Mouse (Mus musculus): ENCODE measurements around the gene Ing2.

Gene Ing2

DNA sequence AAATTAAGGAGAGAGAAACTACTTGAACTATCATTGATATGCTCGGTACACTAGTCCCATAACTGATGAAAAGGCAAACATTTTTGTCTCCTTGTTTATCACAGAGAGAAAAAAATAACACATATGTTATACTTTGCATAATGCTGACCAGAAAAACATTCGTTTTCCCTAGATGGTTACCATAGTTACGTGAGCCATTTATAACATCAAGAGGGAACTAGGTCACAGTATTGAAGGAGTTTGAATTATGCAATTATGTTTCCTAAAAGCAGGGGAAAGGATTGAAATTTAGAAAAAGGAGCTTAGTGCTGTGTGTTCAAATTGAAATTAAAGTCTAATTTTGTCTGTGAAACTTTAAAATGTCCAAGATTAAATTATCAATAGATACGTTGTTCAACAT, 5.0 kb upstream of the Ing2 start:
- in situ Hi-C loops (cut with MboI, MseI): loop anchor here (5.0 to 25.0 kb wide), 5 partner anchors 138 to 1693 kb away; partner anchors contain the start of genes 1700029J07Rik (in 1 of the 2), Casp3 (in 1 of the 2), Lrp2bp (in 1 of the 2) and Primpol (in 1 of the 2)

DNA sequence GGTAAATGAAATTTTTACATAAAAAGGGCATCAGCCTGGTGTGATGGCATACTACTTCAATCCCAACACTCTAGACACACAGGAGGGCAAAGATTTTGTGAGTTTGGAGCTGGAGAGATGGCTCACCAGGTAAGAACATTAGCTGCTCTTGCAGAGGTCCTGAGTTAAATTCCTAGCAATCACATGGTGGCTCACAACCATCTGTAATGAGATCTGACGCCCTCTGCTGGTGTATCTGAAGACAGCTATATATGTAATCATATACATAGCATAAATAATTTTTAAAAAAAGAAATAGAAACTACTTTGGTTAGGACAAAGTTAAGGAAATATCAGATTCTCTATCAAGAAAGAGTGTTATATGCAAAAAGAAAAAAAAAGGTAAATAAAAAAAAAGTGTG, 4.2 kb upstream of the Ing2 start:
- in situ Hi-C loops (cut with MboI, MseI): loop anchor here (5.0 to 25.0 kb wide), 6 partner anchors 33 to 1692 kb away; partner anchors contain the start of genes Cdkn2aip (in 2 of the 2), 1700029J07Rik (in 1 of the 2), Casp3 (in 1 of the 2) and Lrp2bp (in 1 of the 2)

DNA sequence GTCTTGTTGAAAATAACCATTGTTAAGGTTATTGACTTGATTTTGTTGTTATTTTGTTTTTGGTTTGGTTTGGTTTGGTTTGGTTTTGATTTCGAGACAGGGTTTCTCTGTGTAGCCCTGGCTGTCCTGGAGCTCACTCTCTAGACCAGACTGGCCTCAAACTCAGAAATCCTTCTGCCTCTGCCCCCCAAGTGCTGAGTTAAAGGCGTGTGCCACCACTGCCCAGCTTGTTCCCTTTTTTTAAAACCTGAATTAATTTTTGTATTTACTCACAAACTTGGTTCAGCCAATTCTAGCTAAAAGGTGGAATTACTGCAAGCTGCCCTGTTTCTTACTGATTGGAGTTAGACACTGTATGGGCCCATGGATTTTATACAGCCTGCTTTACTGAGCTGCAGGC, 1.3 kb upstream of the Ing2 start:
- in situ Hi-C loops (cut with MboI, MseI): loop anchor here (5.0 to 25.0 kb wide), 4 partner anchors 36 to 1689 kb away; partner anchors contain the start of genes Cdkn2aip (in 2 of the 2), 1700029J07Rik (in 1 of the 2), Casp3 (in 1 of the 2) and Lrp2bp (in 1 of the 2)

DNA sequence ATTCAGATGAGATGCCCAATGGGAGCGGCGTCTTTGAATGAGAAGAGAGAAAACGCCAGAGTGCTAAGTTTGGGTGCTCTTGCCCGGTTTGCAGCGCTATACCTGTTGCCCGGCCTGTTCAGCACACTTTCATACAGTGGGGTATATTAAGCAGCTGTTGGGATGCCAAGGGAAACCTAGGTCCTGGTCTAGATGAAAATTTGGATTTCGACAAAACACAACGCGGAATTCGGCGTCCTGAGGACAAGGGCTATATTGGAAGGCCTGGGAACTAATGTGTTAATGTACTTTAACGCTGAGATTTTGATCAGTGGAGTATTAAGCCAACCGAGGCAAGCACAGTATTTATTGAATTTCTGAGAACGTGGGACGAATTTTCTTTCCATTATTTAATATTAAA, 868 bp upstream of the Ing2 start:
- in situ Hi-C loops (cut with MboI, MseI): loop anchor here (5.0 to 25.0 kb wide), 4 partner anchors 36 to 1689 kb away; partner anchors contain the start of genes Cdkn2aip (in 2 of the 2), 1700029J07Rik (in 1 of the 2), Casp3 (in 1 of the 2) and Lrp2bp (in 1 of the 2)

DNA sequence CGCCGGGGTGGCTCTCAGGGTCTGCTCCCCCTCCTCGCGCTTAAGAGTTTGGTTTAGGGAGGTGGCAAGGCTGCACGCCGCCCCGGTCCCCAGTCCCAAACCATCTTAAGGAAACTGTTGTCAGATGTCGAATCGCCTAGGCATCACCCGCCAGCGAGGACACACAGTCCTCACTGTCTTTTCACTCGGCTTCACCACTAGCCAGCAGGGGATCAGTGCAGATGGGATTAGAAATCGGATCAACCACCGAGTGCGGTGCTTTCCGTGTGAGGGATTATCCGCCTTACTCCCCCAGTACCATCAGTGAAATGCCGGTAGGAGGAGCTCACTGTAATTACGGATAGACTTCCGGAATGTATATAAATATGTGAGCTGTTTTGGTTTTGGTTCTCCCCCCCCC, 430 bp upstream of the Ing2 start:
- in situ Hi-C loops (cut with MboI, MseI): loop anchor here (5.0 to 25.0 kb wide), 4 partner anchors 37 to 1688 kb away; partner anchors contain the start of genes Cdkn2aip (in 2 of the 2), 1700029J07Rik (in 1 of the 2), Casp3 (in 1 of the 2) and Lrp2bp (in 1 of the 2)

DNA sequence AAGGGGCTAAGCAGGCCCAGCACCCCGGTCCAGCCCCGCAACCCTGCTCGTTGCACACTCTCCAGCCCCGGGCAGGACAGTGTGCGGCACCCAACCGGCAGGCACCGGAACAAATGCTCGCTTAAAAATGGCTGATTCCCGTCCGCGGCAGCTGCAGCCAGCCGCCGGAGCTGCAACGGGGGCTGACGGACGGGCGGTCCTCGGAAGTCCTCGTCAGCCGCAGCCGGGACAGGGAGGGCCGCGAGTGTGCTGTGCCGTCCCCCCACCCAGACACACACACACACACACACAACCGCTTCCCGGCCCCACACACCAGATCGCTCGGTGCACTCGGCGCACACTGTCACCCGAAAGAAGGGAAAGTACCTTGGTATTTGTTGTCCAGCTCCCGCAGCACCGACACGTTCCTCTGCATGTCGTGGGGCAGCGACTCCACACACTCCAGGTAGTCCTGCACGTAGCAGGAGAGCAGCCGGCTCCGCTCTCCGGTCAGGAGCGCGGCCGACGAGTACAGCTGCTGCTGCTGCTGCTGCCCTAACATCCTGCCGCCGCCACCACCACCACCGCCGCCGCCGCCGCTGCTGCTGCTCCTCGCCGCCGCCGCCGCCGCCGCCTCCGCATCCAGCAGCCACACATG, 1.1 kb downstream of the Ing2 start:
- in situ Hi-C loops (cut with MboI, MseI): no loop called here

DNA sequence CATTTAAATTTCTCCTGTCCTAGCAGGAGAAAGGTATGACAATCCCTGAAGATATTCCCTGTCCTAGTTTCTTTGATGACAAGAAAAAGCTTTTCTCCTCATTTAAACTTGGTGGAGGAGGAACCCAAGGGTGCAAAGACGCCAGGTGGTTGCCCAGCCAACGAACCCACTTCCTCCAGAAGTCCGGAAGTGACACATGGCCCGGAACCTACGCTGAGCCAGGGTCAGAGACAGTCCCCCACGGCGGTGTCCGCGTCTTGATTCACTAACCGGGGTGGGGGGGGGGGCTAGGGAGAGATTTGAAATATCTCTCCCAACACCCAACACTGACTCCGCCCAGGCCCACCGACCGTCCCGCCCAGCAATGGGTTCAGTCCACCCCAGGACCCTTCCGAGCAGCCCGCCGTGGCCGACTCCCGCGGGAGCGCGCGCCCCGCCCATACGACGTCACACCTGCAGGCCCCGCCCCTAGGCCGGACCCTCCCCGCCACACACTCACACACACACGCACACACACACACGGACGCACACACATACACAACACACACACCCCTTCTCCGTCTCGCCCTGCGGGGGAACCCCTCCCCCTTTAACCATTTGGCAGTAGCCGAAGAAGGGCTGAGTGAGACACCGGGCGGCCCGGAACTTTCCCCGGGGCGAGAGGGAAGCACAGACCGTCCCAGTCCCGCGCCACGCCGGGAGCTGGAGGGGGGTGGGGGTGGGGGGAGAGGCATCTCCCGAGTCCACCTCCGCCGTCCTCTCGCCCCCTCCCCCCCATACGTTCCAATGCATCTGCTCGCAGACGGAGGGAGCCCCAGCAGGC, 1.8 kb downstream of the Ing2 start:
- in situ Hi-C loops (cut with MboI, MseI): no loop called here

DNA sequence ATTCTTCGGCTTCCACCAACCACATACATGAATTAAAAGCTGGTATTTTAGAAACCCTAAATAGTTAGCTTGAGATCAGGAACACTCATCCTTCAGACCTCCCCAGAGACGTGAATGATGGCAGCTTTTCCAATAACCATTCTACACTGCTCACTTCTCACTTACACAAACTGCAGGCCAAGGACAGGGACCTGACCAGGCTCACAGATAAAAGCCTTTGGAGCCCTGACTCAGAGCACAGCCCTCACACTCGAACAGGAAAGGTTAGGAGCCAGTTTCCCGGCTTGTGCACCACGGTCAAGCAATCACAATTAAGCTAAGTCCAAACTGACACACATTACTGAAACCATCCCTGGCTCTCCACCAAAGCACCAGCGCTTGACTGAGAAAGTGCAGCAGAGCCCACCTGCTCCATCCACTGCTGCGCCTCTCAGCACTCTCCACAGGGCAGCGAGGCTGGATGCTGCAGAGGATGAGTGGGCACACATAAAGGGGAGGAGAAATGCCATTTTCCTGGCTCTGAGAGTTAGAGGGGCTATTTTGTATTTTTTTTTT, 11.0 kb downstream of the Ing2 start:
- in situ Hi-C loops (cut with MboI, MseI): no loop called here

DNA sequence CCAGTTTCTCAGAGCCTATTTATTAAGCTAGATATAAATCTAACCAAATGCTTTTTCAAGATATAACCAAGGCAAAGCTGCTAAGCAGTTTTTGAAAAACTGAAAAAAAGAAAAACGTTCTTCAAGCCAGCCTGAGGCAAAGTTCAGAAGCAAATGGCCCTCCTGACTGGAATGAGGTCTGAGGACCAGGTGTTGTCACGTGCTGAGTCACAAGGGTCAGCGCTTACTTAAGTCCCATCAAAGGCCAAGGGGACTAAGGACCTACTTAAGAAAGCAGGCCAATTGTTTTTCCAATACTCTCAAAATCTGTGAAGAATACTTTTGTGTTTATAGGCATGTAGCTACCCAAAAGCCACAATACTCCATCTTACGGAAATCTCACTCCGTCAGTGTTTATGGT, 12.2 kb downstream of the Ing2 start:
- in situ Hi-C loops (cut with MboI, MseI): no loop called here

DNA sequence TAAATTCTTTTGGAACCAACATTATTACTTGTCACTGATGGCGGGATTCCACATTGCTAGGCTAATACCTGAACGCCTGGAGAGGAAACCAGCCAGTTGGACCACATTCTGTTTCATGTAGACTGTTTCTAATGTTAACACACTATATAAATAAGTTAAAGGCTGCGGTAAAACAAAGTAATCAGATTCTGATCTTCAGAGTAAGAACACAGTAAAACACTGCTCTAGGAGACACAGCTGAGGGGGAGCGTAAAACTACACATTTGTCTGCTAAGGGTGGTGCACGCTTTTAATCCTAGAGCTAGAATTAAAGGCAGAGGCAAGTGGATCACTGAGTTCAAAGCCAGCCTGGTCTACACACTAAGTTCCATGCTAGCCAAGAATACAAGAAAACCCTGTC, 12.6 kb downstream of the Ing2 start:
- in situ Hi-C loops (cut with MboI, MseI): no loop called here

DNA sequence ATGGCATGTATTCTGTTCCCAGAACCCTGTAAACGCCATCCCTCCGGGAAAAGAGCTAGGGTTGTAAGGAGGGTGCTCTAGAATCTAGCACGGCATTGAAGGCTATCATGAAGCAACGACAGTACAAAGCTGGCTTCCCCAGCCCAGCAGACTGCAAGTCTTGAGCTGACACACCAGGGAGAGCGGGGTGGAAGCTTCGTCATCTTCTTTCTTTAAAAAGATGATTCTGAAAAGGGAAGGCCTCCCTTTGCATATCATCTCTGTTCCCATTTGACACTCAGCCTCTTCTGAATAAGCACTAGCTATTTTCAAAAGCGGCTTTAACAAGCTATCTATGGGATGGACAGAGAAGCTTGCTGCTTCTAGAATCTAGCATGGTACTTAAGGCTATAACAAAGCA, 15.0 kb downstream of the Ing2 start:
- in situ Hi-C loops (cut with MboI, MseI): no loop called here

DNA sequence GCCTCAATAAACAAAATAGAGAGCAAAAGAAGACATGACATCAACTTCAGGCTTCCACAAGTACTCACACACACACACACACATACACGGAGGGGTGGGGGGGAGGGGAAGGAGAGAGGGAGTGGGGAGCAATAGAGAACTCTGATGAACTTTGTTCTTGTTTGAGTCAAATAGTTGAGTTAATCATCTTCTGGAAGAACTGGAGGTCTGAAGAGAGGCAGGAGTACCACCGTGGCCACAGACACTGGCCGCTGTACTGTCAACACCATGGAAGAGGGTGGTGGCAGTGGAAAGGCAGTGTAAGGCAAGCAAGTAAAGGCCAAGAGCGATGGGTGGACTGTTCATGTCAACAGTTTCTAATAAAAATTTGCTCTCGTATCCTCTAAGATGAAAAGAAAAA, 15.9 kb downstream of the Ing2 start:
- in situ Hi-C loops (cut with MboI, MseI): no loop called here

DNA sequence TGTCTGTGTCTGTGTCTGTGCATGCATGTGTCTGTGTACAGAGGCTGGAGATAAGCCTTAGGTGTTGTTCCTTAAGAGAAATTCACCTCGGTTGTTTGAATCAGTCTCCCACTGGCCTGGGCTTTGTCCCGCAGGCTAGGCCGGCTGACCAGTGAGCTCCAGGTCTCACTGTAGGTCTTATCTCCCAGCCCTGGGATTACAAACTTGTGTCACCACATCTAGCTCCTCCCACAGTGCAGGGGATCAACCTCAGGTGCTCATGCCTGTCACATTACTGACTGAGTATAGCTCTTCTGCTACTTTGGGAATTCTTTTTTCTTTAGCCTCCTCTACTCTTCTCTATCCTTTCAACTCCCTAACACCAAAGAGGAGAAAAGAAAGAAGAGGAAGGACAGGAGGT, 20.9 kb downstream of the Ing2 start:
- in situ Hi-C loops (cut with MboI, MseI): loop anchor here in 1 of 2 experiments (5.0 kb wide), 1 partner anchor 92 kb away; no protein-coding TSS in a partner anchor

DNA sequence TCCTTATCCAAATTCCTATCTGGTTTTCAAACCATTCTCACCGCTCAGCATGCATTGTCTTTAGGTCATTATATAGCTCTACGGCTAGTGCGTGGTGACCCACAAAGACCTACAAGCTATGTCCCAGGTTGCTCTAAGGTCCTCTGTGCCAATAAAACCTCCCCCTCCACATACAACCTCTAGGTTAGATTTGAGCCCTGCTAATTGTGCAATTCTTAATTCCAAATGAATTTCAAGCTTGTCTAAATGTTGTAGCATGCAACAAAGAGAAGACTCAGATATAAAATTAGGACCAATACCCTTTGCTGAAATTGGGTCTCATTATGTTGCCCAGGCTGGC, 22.6 kb downstream of the Ing2 start:
- in situ Hi-C loops (cut with MboI, MseI): loop anchor here in 1 of 2 experiments (5.0 kb wide), 1 partner anchor 90 kb away; no protein-coding TSS in a partner anchor

DNA sequence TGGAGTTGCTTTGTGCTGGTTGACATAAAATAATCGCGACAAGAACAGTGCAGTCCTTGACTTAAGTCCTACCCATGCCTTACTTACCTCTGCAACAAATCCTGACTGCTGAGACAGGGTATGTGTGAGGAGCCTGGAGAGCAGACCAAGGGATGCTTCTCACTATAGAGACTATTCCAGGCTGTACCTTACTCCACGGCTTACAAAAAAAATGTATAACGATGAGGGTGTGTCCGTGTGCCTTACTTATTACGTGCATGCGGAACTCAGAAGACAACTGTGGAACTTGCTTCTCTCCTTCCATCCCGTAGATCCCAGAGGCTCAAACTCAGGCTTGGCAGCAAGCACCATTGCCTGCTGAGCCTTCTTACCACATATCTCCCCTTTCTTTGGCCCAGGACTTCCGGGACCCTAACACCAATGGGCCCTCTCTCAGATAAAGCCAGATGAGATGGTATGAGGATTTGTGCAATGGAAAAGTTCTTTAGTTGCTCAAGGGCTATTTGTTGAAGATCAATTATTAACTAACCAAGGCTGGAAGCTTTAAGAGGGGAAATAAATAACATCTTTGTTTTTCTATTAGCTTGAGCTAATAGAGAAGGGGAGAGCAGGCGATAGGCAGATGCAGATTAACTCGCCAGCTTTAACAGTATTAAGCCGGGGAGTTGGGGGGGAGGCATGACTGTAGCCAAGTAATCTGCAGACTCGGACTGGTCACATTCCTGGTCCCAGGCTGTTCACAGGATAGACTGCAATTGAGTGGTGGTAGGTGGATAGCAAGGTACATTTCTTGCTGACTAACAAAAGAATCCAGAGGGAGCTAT, 23.2 kb downstream of the Ing2 start:
- in situ Hi-C loops (cut with MboI, MseI): loop anchor here in 1 of 2 experiments (5.0 kb wide), 1 partner anchor 90 kb away; no protein-coding TSS in a partner anchor

DNA sequence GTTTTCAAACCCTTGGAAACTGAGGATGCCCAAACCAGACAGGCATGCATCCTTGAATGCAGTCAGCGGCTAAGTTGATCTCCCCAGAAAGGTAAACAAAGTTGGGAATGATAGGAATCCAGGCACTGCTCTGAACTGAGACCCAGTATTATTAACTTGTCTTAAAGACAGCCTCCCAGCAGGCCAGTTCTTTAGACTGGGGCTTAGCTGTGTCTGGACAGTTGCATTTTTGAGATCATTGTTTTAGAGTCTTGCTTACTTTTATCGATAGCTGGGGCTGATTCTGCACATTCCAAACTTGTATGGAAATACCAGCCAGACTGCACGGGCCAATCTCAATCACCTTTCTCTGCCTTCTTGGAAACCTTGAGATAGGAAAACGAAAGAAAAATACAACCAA, 24.5 kb downstream of the Ing2 start:
- in situ Hi-C loops (cut with MboI, MseI): loop anchor here in 1 of 2 experiments (5.0 kb wide), 1 partner anchor 89 kb away; no protein-coding TSS in a partner anchor

DNA sequence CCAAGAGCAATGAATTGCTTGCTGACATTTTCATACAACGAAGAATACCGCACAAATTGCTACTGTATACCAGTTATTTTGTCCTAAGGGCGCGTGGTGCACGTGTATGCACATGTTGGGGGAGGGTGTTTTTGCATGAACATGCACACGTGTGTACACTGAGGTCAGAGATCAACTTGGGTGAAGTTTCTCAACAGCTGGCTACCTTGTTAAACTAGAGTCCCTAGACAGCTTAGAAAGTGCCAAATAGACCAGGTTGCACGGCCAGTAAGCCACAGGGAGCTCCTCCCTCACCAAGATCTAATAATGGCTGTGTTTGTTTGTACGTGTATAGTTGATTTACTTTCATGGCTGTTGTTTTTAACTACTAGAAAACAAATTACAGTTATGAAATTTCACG, 25.8 kb downstream of the Ing2 start:
- in situ Hi-C loops (cut with MboI, MseI): no loop called here

DNA sequence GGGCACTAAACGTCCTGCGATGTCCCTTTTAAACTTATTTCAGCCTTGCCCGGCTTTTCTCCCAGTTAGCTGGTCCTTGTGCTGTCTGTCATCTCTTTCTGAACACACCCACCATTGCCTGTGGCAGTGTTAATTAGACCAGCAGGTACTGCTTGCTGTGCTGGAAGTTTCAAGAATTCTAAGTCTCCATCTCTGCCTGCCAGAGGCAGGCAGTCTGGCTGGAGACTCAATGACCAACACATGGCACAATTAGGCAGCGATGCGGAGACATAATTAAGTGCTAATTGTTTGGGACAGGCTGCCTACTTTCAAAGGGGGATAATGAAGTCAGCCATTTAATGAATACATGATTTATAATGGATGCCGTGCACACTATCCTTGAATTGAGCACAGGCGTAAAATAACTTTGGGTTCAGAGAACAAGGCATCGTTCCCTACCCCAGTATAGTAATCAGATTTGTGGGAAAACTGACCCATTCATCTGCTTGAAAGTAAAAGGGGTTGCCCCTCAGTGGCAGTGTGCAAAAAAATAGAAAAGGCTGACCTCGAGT, 32.8 kb downstream of the Ing2 start:
- in situ Hi-C loops (cut with MboI, MseI): no loop called here

DNA sequence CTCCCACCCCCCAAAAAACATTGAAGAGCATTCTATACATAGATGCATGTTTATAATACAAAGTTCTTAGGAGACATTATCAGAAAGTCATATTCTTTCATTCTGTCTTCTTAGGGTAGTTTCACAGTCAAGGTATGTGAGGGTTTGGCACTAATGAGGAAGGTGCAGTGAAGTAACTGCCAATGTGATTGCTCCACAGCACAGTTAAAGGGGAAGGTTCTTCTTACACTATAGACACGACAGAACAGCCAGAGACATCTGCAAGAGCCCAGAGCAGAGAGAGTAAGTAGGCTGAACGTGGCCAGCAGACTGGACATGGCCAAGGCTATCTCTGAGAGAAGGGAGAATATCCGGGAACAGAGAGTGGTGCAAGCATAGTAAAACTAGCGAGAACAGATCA, 38.2 kb downstream of the Ing2 start:
- in situ Hi-C loops (cut with MboI, MseI): no loop called here

DNA sequence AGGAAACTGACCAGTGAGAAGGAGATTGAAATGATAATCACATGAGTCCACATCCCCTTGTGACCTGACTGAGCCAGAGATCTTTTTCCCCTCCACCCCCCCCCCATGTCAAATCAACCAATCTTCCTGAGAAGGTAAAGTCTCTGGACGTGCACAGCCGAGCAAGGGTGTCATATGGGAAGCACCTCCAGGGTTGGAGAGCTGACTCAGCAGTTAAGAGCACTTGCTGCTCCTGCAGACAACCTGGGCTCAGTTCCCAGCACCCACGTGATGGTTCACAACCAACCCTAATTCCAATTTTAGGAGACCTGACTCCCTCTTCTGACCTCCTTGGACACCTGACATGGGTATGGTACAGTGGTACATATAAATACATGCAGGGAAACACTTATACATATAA, 39.3 kb downstream of the Ing2 start:
- in situ Hi-C loops (cut with MboI, MseI): no loop called here
